Mouse (Mus musculus): ENCODE measurements around the gene Nat8f2.

- TF ChIP-seq UBTF (IDR thresholded peaks at IDR 0.05; ENCODE audit: borderline replicate concordance, insufficient read depth, low read depth, low read length): no peak
- TF ChIP-seq POLR2A (IDR thresholded peaks at IDR 0.05; ENCODE audit: control insufficient read depth in 1 of 2, insufficient read depth in 1 of 2, low read depth in 1 of 2, low read length in 2 of 2, poor library complexity in 1 of 2): no peak
- TF ChIP-seq E2F4 (IDR thresholded peaks at IDR 0.05; ENCODE audit: borderline replicate concordance, low read depth, low read length): no peak
- TF ChIP-seq ETS1 (IDR thresholded peaks at IDR 0.05; ENCODE audit: low read depth, low read length): no peak
- no peak for TF ChIP-seq ELF1 (IDR thresholded peaks at IDR 0.05; ENCODE audit: low read depth, low read length)
- no peak for TF ChIP-seq RAD21 (IDR thresholded peaks at IDR 0.05; ENCODE audit: low read depth, low read length)
- TF ChIP-seq CTCF (IDR thresholded peaks at IDR 0.05 in 2 of 3, conservative IDR thresholded peaks at IDR 0.05 in 1 of 3; ENCODE audit: control insufficient read depth in 1 of 3, insufficient read depth in 1 of 3, low read depth in 2 of 3, low read length in 3 of 3, poor library complexity in 1 of 3, severe bottlenecking in 1 of 3): no peak
- TF ChIP-seq GATA1 (IDR thresholded peaks at IDR 0.05; ENCODE audit: low read depth, low read length): no peak
- no peak for TF ChIP-seq MEF2A (IDR thresholded peaks at IDR 0.05; ENCODE audit: extremely low read depth, insufficient replicate concordance, low read depth, low read length, poor library complexity, severe bottlenecking)
- no peak for TF ChIP-seq JUND (IDR thresholded peaks at IDR 0.05; ENCODE audit: low read depth, low read length)
- no peak for TF ChIP-seq KAT2A (conservative IDR thresholded peaks at IDR 0.05; ENCODE audit: low read depth, low read length)
Observed at GRCm38 (mm10) chr6:85884311-85884710, 15.4 kb upstream of the Nat8f2 start.
